9 mouse cellular contexts compared by ENCODE assay signal in the genomic region with DNA sequence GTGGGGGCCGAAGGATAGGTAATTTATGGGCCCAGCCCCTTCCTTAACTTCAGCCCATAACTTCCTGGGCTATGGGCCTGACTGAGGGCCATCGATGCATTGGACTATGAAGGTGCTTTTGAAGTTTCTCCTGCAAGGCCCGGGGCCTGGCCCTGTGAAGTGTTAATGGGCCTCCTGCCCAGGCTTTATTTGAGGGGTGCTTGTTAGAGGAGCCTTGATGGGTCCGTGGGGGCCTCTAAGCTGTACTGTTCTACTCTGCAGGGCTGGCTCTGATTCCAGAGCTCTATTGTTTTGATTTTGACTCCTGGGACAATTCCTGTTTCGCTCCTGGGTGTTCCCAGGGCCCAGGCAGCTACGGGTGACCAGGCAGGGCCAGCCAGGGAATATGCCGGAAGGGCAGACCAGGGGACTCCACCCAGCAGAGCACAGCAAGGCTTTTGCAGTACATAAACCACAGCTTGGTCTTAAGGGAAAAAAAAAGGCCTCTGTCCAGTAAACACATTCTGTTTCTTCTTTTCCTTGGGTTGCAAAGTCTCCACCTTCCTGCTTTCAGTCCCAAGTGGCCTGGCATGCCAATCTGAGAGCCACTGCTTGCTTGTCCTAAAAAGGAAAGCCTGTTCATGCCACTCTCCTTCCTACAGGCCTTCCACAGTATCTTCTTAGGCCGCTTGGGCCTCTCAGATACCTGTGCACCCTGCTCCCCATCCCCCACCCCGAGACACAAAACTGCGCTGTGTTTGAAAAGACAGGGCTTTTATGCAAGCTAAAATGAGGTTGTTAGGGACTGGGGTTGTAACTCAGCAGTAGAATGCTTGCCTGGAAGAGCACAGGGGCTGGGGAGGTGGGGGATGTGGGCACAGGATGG. TPM values are rescaled to one million over a fixed set of nuclear protein-coding genes. Genes with fewer than 3 reads are reported as not detected.
A peak's percentile ranks its signal among the peaks of the same experiment; 100 is the strongest.
DNase-seq lines count a peak whose midpoint lies in the region; ATAC-seq and TF ChIP-seq lines count a peak whose summit lies in the region.
"Had no signal": no experiment of that assay in that cellular context is flagged by ENCODE, and none has a peak within 500 bp of the region (broad histone marks: within the 10 kb centered on the region; RNA-seq: fewer than 3 reads in every experiment).

No protein-coding gene starts in this region.

- H3K9ac ChIP-seq in forebrain, postnatal 0 days: no peak overlapping the region
- H3K9ac ChIP-seq in hindbrain, embryonic 16.5 days (ENCODE audit: low read depth, low read length): 0 out of 2 replicates have a peak overlapping the region, but pooled peaks have one; percentile 20

- DNase-seq in adrenal gland, adult (ENCODE audit: inconsistent age in 2 of 2, low spot score in 1 of 2): peak; percentile 50 to 76
- no peak for DNase-seq in adrenal gland, adult 18-20 months (ENCODE audit: low spot score in 2 of 2)
- DNase-seq in forebrain, postnatal 0 days: no peak
- peak; percentile 69 to 77 for DNase-seq in lung, adult 18-20 months
- DNase-seq in thymus, postnatal 0 days (ENCODE audit: low spot score): no peak
- DNase-seq in right cerebral cortex, adult 2 months (ENCODE audit: low spot score in 2 of 2): no peak
- DNase-seq in cerebellum, postnatal 25 days: no peak

- WGBS in forebrain, postnatal 0 days: 15% methylated on average over 10 of the region's 10 CpGs
- WGBS in hindbrain, embryonic 16.5 days: 20% methylated on average over 10 of the region's 10 CpGs

- H3K9me3 ChIP-seq in forebrain, postnatal 0 days (ENCODE audit: low read length): no peaks in the 10 kb centered on the region
- no peaks in the 10 kb centered on the region for H3K9me3 ChIP-seq in hindbrain, embryonic 16.5 days (ENCODE audit: control insufficient read depth, low read length)
- H3K9me3 ChIP-seq: megakaryocyte, embryonic 14.5 days had no signal

- peak; percentile 32 for ATAC-seq in forebrain, postnatal 0 days
- peak; percentile 71; the same call in 1 of the 2 replicates for ATAC-seq in hindbrain, embryonic 16.5 days

- H3K4me2 ChIP-seq in forebrain, postnatal 0 days (ENCODE audit: low read depth): no peak overlapping the region
- no peak overlapping the region for H3K4me2 ChIP-seq in hindbrain, embryonic 16.5 days (ENCODE audit: low read length)

- H3K36me3 ChIP-seq in forebrain, postnatal 0 days (ENCODE audit: insufficient read depth): no peaks in the 10 kb centered on the region
- H3K36me3 ChIP-seq in hindbrain, embryonic 16.5 days (ENCODE audit: control insufficient read depth, insufficient read depth, low read length): no peaks in the 10 kb centered on the region

- TF ChIP-seq CTCF in forebrain, postnatal 0 days (IDR thresholded peaks at IDR 0.05; ENCODE audit: low read depth): no peak

- H3K4me3 ChIP-seq in forebrain, postnatal 0 days (ENCODE audit: low read depth, low read length): no peak overlapping the region
- no peak overlapping the region for H3K4me3 ChIP-seq in hindbrain, embryonic 16.5 days (ENCODE audit: low read length)

- H3K4me1 ChIP-seq in forebrain, postnatal 0 days (ENCODE audit: insufficient read depth): no peaks in the 10 kb centered on the region; the same call in 1 of the 2 replicates
- H3K4me1 ChIP-seq in hindbrain, embryonic 16.5 days (ENCODE audit: control insufficient read depth, insufficient read depth, low read depth, low read length): peaks cover 13% of the 10 kb centered on the region

- peak overlapping the region; percentile 21; the same call in 1 of the 2 replicates for H3K27ac ChIP-seq in forebrain, postnatal 0 days (ENCODE audit: low read depth, low read length)
- H3K27ac ChIP-seq in hindbrain, embryonic 16.5 days (ENCODE audit: low read depth, low read length): peak overlapping the region; percentile 6

- H3K27me3 ChIP-seq in forebrain, postnatal 0 days (ENCODE audit: insufficient read depth, low read length): no peaks in the 10 kb centered on the region
- H3K27me3 ChIP-seq in hindbrain, embryonic 16.5 days (replicated peaks; ENCODE audit: control insufficient read depth, insufficient read depth, low read length): no peaks in the 10 kb centered on the region
- H3K27me3 ChIP-seq: megakaryocyte, embryonic 14.5 days had no signal

RNA-seq across cellular contexts. Expression of a gene that starts 57.5 kb away (rescaled TPM):
- total RNA-seq in adrenal gland, adult 18-20 months (2021): 10 to 100 TPM; 49.8 to 68.7 TPM
- 15.7 and 20.8 TPM in 2 replicates for total RNA-seq in forebrain, postnatal 0 days (2014; rRNA removed)
- 2.2 and 2.9 TPM in 2 replicates for polyA plus RNA-seq in forebrain, postnatal 0 days (2015; fragmentation: Nextera tagmentation; extraction: Ambion mirVana)
- 3.6 and 4.1 TPM in 2 replicates for polyA plus RNA-seq in hindbrain, embryonic 16.5 days (2015; fragmentation: Nextera tagmentation; extraction: Ambion mirVana)
- polyA plus RNA-seq in thymus, postnatal 0 days (2015; fragmentation: Nextera tagmentation; extraction: Ambion mirVana): 2.1 TPM in 2 replicates

Comparison
In these comparisons a context has a peak if more than half of its experiments do, and no peak if none do; other contexts are left out.
1. DNase-seq: peak in adrenal gland, adult (2 of 2) and lung, adult 18-20 months (2 of 2); none in adrenal gland, adult 18-20 months (0 of 2), forebrain, postnatal 0 days (single experiment), thymus, postnatal 0 days (single experiment), right cerebral cortex, adult 2 months (0 of 2) and cerebellum, postnatal 25 days (0 of 2).